Mouse (Mus musculus) CH12.LX (cell line): ENCODE measurements around the gene AI467606. TPM values are rescaled to one million over a fixed set of nuclear protein-coding genes. Genes with fewer than 3 reads are reported as not detected.

ENCODE experiments used
- DNase-seq: peaks from one replicate; pipeline ENCODE4 v3.0.0-alpha.2; 2013; ENCODE audit errors: extremely low read depth
- H3K27ac ChIP-seq: 2 replicates; pipeline ENCODE4 v1.5.1; 2012; ENCODE audit warnings: low read depth, mild to moderate bottlenecking, control low read depth, moderate library complexity; ENCODE audit not compliant: insufficient read depth
- H3K27me3 ChIP-seq: replicated peaks from 2 replicates; pipeline ENCODE3; 2012; ENCODE audit warnings: inconsistent platforms
- H3K36me3 ChIP-seq, 2 experiments: replicated peaks in 1 of 2; 2 replicates each; pipeline versions ENCODE3 to v1.6.1; 2012; ENCODE audit warnings: inconsistent platforms in 1 of 2, low read length in 1 of 2, mild to moderate bottlenecking in 1 of 2, mixed read lengths in 1 of 2, moderate library complexity in 1 of 2; ENCODE audit not compliant: control insufficient read depth in 1 of 2, insufficient read depth in 1 of 2
- H3K4me1 ChIP-seq, 2 experiments: 2 replicates each; pipeline ENCODE4 v1.6.1; 2012; ENCODE audit warnings: inconsistent platforms in 1 of 2, moderate library complexity in 1 of 2; ENCODE audit not compliant: insufficient read depth in 2 of 2, control insufficient read depth in 1 of 2
- H3K4me2 ChIP-seq: 2 replicates; pipeline ENCODE4 v1.6.1; 2012; ENCODE audit warnings: low read depth, mild to moderate bottlenecking, control low read depth; ENCODE audit not compliant: poor library complexity, insufficient read depth, severe bottlenecking
- H3K4me3 ChIP-seq, 3 experiments: fragments of 150-350 bp in 1 of 3; sonication (generic) in 1 of 3; replicated peaks in 1 of 3; 2 replicates each; pipeline versions ENCODE3 to v1.5.1; 2011 to 2012; ENCODE audit warnings: low read depth in 2 of 3, low read length in 2 of 3, mild to moderate bottlenecking in 2 of 3, moderate library complexity in 2 of 3, control low read depth in 1 of 3, improper control_type of control experiment in 1 of 3, inconsistent platforms in 1 of 3, mixed read lengths in 1 of 3; ENCODE audit not compliant: poor library complexity in 1 of 3
- H3K79me2 ChIP-seq: replicated peaks from 2 replicates; pipeline ENCODE4 v1.6.1; 2012; ENCODE audit warnings: mild to moderate bottlenecking, moderate library complexity; ENCODE audit not compliant: control insufficient read depth, poor library complexity, insufficient read depth, severe bottlenecking; ENCODE audit errors: extremely low read depth
- H3K9ac ChIP-seq: 2 replicates; pipeline ENCODE4 v1.6.1; 2012; ENCODE audit warnings: low read depth, mild to moderate bottlenecking, control low read depth, moderate library complexity; ENCODE audit not compliant: insufficient read depth
- H3K9me3 ChIP-seq: replicated peaks from 2 replicates; pipeline ENCODE3; 2012; ENCODE audit warnings: low read length, inconsistent platforms, mixed read lengths
- BHLHE40 ChIP-seq: IDR thresholded peaks from 2 replicates; pipeline ENCODE4 v1.6.1; 2011; ENCODE audit warnings: mild to moderate bottlenecking, low read depth, low read length, improper control_type of control experiment
- CHD2 ChIP-seq: IDR thresholded peaks from 2 replicates; pipeline ENCODE4 v1.6.1; 2011; ENCODE audit warnings: low read length, improper control_type of control experiment
- ELF1 ChIP-seq: IDR thresholded peaks from 2 replicates; pipeline ENCODE4 v1.6.1; 2014; ENCODE audit warnings: low read depth, mild to moderate bottlenecking, inconsistent platforms, low read length, improper control_type of control experiment
- EP300 ChIP-seq: IDR thresholded peaks from 2 replicates; pipeline ENCODE4 v1.6.1; 2011; ENCODE audit warnings: low read length, improper control_type of control experiment
- ETS1 ChIP-seq: conservative IDR thresholded peaks from 2 replicates; pipeline ENCODE4 v1.6.1; 2012; ENCODE audit warnings: low read depth, mild to moderate bottlenecking, inconsistent platforms, low read length, improper control_type of control experiment, moderate library complexity
- IRF4 ChIP-seq: IDR thresholded peaks from 2 replicates; pipeline ENCODE4 v1.6.1; 2014; ENCODE audit warnings: low read depth, mild to moderate bottlenecking, inconsistent platforms, low read length, improper control_type of control experiment
- JUN ChIP-seq: IDR thresholded peaks from 2 replicates; pipeline ENCODE4 v1.6.1; 2011; ENCODE audit warnings: low read depth, mild to moderate bottlenecking, low read length, improper control_type of control experiment, moderate library complexity; ENCODE audit not compliant: insufficient read depth
- JUND ChIP-seq: conservative IDR thresholded peaks from 2 replicates; pipeline ENCODE4 v1.6.1; 2011; ENCODE audit warnings: low read depth, low read length, improper control_type of control experiment
- KAT2A ChIP-seq: IDR thresholded peaks from 2 replicates; pipeline ENCODE4 v1.6.1; 2012; ENCODE audit warnings: low read length, improper control_type of control experiment, inconsistent platforms; ENCODE audit not compliant: insufficient replicate concordance
- MAFK ChIP-seq: IDR thresholded peaks from 2 replicates; pipeline ENCODE4 v1.6.1; 2011; ENCODE audit warnings: low read length, improper control_type of control experiment; ENCODE audit not compliant: insufficient replicate concordance
- MXI1 ChIP-seq: IDR thresholded peaks from 2 replicates; pipeline ENCODE4 v1.6.1; 2011; ENCODE audit warnings: mild to moderate bottlenecking, low read depth, low read length, improper control_type of control experiment
- NELFE ChIP-seq: IDR thresholded peaks from 2 replicates; pipeline ENCODE4 v1.6.1; 2011; ENCODE audit warnings: low read depth, low read length, improper control_type of control experiment
- NRF1 ChIP-seq: IDR thresholded peaks from 2 replicates; pipeline ENCODE4 v1.6.1; 2014; ENCODE audit warnings: low read depth, mild to moderate bottlenecking, inconsistent platforms, low read length, improper control_type of control experiment, moderate library complexity
- POLR2A ChIP-seq: IDR thresholded peaks from 2 replicates; pipeline ENCODE4 v1.6.1; 2011; ENCODE audit warnings: low read depth, mild to moderate bottlenecking, improper control_type of control experiment, low read length
- POLR2AphosphoS2 ChIP-seq: IDR thresholded peaks from 2 replicates; pipeline ENCODE4 v1.6.1; 2011; ENCODE audit warnings: low read depth, low read length, improper control_type of control experiment
- SIN3A ChIP-seq: IDR thresholded peaks from 2 replicates; pipeline ENCODE4 v1.6.1; 2012; ENCODE audit warnings: low read length, improper control_type of control experiment, inconsistent platforms
- SMC3 ChIP-seq: IDR thresholded peaks from 2 replicates; pipeline ENCODE4 v1.6.1; 2011; ENCODE audit warnings: low read depth, low read length, improper control_type of control experiment
- TBP ChIP-seq: conservative IDR thresholded peaks from 2 replicates; pipeline ENCODE4 v1.6.1; 2011; ENCODE audit warnings: low read depth, low read length, improper control_type of control experiment
- USF1 ChIP-seq: IDR thresholded peaks from 2 replicates; pipeline ENCODE4 v1.6.1; 2014; ENCODE audit warnings: low read depth, mild to moderate bottlenecking, inconsistent platforms, low read length, improper control_type of control experiment
- ZKSCAN1 ChIP-seq: IDR thresholded peaks from 2 replicates; pipeline ENCODE4 v1.6.1; 2012; ENCODE audit warnings: low read depth, inconsistent platforms, low read length, improper control_type of control experiment, borderline replicate concordance
- dilution Hi-C: fragments of 300-500 bp; cut with MboI; formaldehyde crosslinking; loops from 2 replicates; pipeline ENCODE4 v1.14.3; 2020; ENCODE audit warnings: low sequenced_read_pairs; ENCODE audit not compliant: extremely low pct_unique_long_range_greater_than_20kb, extremely low pct_ligation_motif_present
- in situ Hi-C: fragments of 300-500 bp; cut with MboI; formaldehyde crosslinking; loops from 3 replicates; pipeline ENCODE4 v1.14.3; 2019; ENCODE audit warnings: low sequenced_read_pairs, low pct_ligation_motif_present, low pct_unique_long_range_greater_than_20kb, mixed read lengths
- polyA plus RNA-seq: library from polyadenylated mRNA; unstranded; fragments of >175 nt; gene quantifications from 2 replicates; pipeline ENCODE4 v1.2.1, GENCODE M21; 2012; ENCODE audit warnings: low read depth; ENCODE audit not compliant: insufficient read length
- total RNA-seq, 2 experiments: library from RNA; depleted of rRNA; stranded (reverse); fragments of 300-350 nt in 1 of 2; fragments of >200 nt in 1 of 2; gene quantifications; 2 replicates each; pipeline ENCODE4 v1.2.3; 2012 to 2014

AI467606 gene
- total and polyA plus RNA-seq, 3 experiments = 15.7 to 26.4 (median 20.5) TPM

GRCm38 (mm10) chr7:127118671-127119445 is 27.7 kb downstream of the AI467606 start:
- Histone ChIP-seq H3K4me3 (no peak overlapping the region), H3K9ac (no peak overlapping the region), H3K4me2 (no peak overlapping the region), H3K9me3 (peaks cover 7% of the 10 kb centered on the region), H3K79me2 (no peaks in the 10 kb centered on the region), H3K4me1 (peaks cover 22 to 61% of the 10 kb centered on the region in 2 experiments), H3K27me3 (no peaks in the 10 kb centered on the region), H3K27ac (no peak overlapping the region), H3K36me3 (no peaks in the 10 kb centered on the region)
- in situ Hi-C loops = loop anchor here (10.0 kb wide), 1 partner anchor 474 kb away; the partner anchor contains the start of gene Sgf29
- dilution Hi-C loops = no loop called here
- TF ChIP-seq POLR2AphosphoS2 (no peak), NELFE (no peak), IRF4 (no peak), ELF1 (no peak), CHD2 (no peak)
- DNase-seq = no peak

GRCm38 (mm10) chr7:127121061-127121910 is 30.1 kb downstream of the AI467606 start:
- DNase-seq = no peak
- in situ Hi-C loops (no loop called here), dilution Hi-C loops (no loop called here)
- Histone ChIP-seq H3K9me3 (peaks cover 15% of the 10 kb centered on the region), H3K36me3 (no peaks in the 10 kb centered on the region), H3K27ac (no peak overlapping the region), H3K79me2 (no peaks in the 10 kb centered on the region), H3K4me2 (no peak overlapping the region), H3K9ac (no peak overlapping the region), H3K4me3 (no peak overlapping the region), H3K4me1 (peaks cover 11 to 43% of the 10 kb centered on the region in 2 experiments; a peak in 3 of 4 replicates), H3K27me3 (no peaks in the 10 kb centered on the region)
- TF ChIP-seq USF1 (no peak), ETS1 (no peak), TBP (no peak), CHD2 (no peak), NRF1 (no peak), SIN3A (no peak), JUN (no peak), POLR2A (no peak), MXI1 (no peak), ZKSCAN1 (no peak), MAFK (no peak), KAT2A (no peak), JUND (no peak), EP300 (no peak), SMC3 (no peak), POLR2AphosphoS2 (no peak), NELFE (no peak), BHLHE40 (no peak)
